Mouse (Mus musculus): ENCODE data around the gene Gbp9. TPM values are rescaled to one million over a fixed set of nuclear protein-coding genes. Genes with fewer than 3 reads are reported as not detected.

Gene Gbp9
- total and polyA plus RNA-seq, 2 experiments from 2014 or later, result 1.5 to 1.8 TPM

- no peak overlapping the region for H3K9ac ChIP-seq (replicated peaks; ENCODE audit: low read length, poor library complexity, severe bottlenecking)
- ATAC-seq (ENCODE audit: low FRiP score) (no peak), DNase-seq (ENCODE audit: low spot score) (no peak)
- no peak for TF ChIP-seq CTCF (IDR thresholded peaks at IDR 0.05)
- H3K27me3 ChIP-seq (ENCODE audit: insufficient read depth, low read length), result no peaks in the 10 kb centered on the region
- no peaks in the 10 kb centered on the region for H3K4me1 ChIP-seq (ENCODE audit: insufficient read depth, low read length)
- no peaks in the 10 kb centered on the region for H3K9me3 ChIP-seq (ENCODE audit: low read length)
- no peak overlapping the region for H3K27ac ChIP-seq (ENCODE audit: low read depth, low read length)
- WGBS, result 76% methylated on average over 2 of the region's 2 CpGs
- H3K4me2 ChIP-seq (ENCODE audit: low read depth, low read length, poor library complexity, severe bottlenecking), result no peak overlapping the region
- no peak overlapping the region for H3K4me3 ChIP-seq (ENCODE audit: low read depth, low read length)
- H3K36me3 ChIP-seq (ENCODE audit: insufficient read depth, low read length), result no peaks in the 10 kb centered on the region
Measured at GRCm38 (mm10) chr5:105032362-105032761, 107.0 kb downstream of the Gbp9 start.

Other genes starting within 250 kb of the Gbp9 start
- 0.49 and 0.80 TPM in 2 replicates for gene Abcg3, start 156.8 kb downstream of the Gbp9 start, total RNA-seq (2014; rRNA removed)
- 0.37 and 0.43 TPM in 2 replicates for gene Abcg3, start 156.8 kb downstream of the Gbp9 start, polyA plus RNA-seq (2015; fragmentation: Nextera tagmentation; extraction: Ambion mirVana)
- 0.27 TPM in 1 of 2 replicates, not detected in the other for gene Gbp8, start within 50 bp of the Gbp9 start, total RNA-seq (2014; rRNA removed)
- 0.32 and 0.34 TPM in 2 replicates for gene Gbp8, start within 50 bp of the Gbp9 start, polyA plus RNA-seq (2015; fragmentation: Nextera tagmentation; extraction: Ambion mirVana)
- 1.5 and 6.1 TPM in 2 replicates for gene Gbp4, start within 50 bp of the Gbp9 start, total RNA-seq (2014; rRNA removed)
- gene Gbp4, start within 50 bp of the Gbp9 start, polyA plus RNA-seq (2015; fragmentation: Nextera tagmentation; extraction: Ambion mirVana), result 0.65 and 0.92 TPM in 2 replicates
- 1.3 and 2.0 TPM in 2 replicates for gene Gbp10, start 100.0 kb upstream of the Gbp9 start, total RNA-seq (2014; rRNA removed)
- 0.62 and 1.6 TPM in 2 replicates for gene Gbp10, start 100.0 kb upstream of the Gbp9 start, polyA plus RNA-seq (2015; fragmentation: Nextera tagmentation; extraction: Ambion mirVana)
- 0.60 and 1.9 TPM in 2 replicates for gene Gm43302, start 154.2 kb upstream of the Gbp9 start, total RNA-seq (2014; rRNA removed)
- not detected in 2 replicates for gene Gm43302, start 154.2 kb upstream of the Gbp9 start, polyA plus RNA-seq (2015; fragmentation: Nextera tagmentation; extraction: Ambion mirVana)
- gene Gbp6, start 154.2 kb upstream of the Gbp9 start, total RNA-seq (2014; rRNA removed), result 1.8 and 3.5 TPM in 2 replicates
- 1.7 and 2.0 TPM in 2 replicates for gene Gbp6, start 154.2 kb upstream of the Gbp9 start, polyA plus RNA-seq (2015; fragmentation: Nextera tagmentation; extraction: Ambion mirVana)